Mouse (Mus musculus) lung, embryonic 14.5 days (tissue): ENCODE measurements around the gene Itgad. TPM values are rescaled to one million over a fixed set of nuclear protein-coding genes. Genes with fewer than 3 reads are reported as not detected.

Source experiments
- ATAC-seq: fragments of 200-750 bp; cut with Nextera tagmentation; 2 replicates; pipeline ENCODE4 v1.8.0; 2017; ENCODE audit warnings: mild to moderate bottlenecking, moderate TSS enrichment, moderate library complexity; ENCODE audit not compliant: insufficient read depth
- DNase-seq: peaks from one replicate; pipeline ENCODE4 v3.0.0-alpha.2; 2015
- H3K27ac ChIP-seq: fragments of 300-500 bp; sonication (generic); 2 replicates; pipeline ENCODE4 v1.5.1; 2014; ENCODE audit warnings: low read depth, mild to moderate bottlenecking, moderate library complexity
- H3K27me3 ChIP-seq: fragments of 300-500 bp; sonication (generic); 2 replicates; pipeline ENCODE4 v1.6.1; 2014; ENCODE audit warnings: low read length, control low read depth; ENCODE audit not compliant: insufficient read depth
- H3K36me3 ChIP-seq: fragments of 300-500 bp; sonication (generic); 2 replicates; pipeline ENCODE4 v1.6.1; 2014; ENCODE audit warnings: control low read depth; ENCODE audit not compliant: insufficient read depth
- H3K4me1 ChIP-seq: fragments of 300-500 bp; sonication (generic); 2 replicates; pipeline ENCODE4 v1.6.1; 2014; ENCODE audit warnings: antibody characterized with exemption, control low read depth; ENCODE audit not compliant: insufficient read depth
- H3K4me2 ChIP-seq: fragments of 300-500 bp; sonication (generic); 2 replicates; pipeline ENCODE4 v1.6.1; 2014; ENCODE audit warnings: mild to moderate bottlenecking
- H3K4me3 ChIP-seq: fragments of 300-500 bp; sonication (generic); 2 replicates; pipeline ENCODE4 v1.5.1; 2014; ENCODE audit warnings: low read depth, low read length
- H3K9ac ChIP-seq: fragments of 300-500 bp; sonication (generic); 2 replicates; pipeline ENCODE4 v1.6.1; 2014
- H3K9me3 ChIP-seq: fragments of 300-500 bp; sonication (generic); 2 replicates; pipeline ENCODE4 v1.6.1; 2016; ENCODE audit warnings: low read depth, low read length, control low read depth
- CTCF ChIP-seq: IDR thresholded peaks from 2 replicates; pipeline ENCODE4 v1.5.1; 2016; ENCODE audit warnings: antibody characterized with exemption, low read depth
- WGBS: fragments of 180-500 bp; shearing (Covaris S2); extraction: QIAGEN DNeasy Blood & Tissue Kit; methylation state at CpG from one replicate; pipeline ENCODE4 v1.1.7; 2014; 5-methylcytosine and 5-hydroxymethylcytosine counted together
- polyA plus RNA-seq: library from polyadenylated mRNA; unstranded; fragments of >200 nt; fragmentation: Nextera tagmentation; extraction: Ambion mirVana; gene quantifications from 2 replicates; pipeline ENCODE4 v1.2.1, GENCODE M21; 2014

Itgad gene
- polyA plus RNA-seq, 1 experiment from 2014 or later = not detected

DNA sequence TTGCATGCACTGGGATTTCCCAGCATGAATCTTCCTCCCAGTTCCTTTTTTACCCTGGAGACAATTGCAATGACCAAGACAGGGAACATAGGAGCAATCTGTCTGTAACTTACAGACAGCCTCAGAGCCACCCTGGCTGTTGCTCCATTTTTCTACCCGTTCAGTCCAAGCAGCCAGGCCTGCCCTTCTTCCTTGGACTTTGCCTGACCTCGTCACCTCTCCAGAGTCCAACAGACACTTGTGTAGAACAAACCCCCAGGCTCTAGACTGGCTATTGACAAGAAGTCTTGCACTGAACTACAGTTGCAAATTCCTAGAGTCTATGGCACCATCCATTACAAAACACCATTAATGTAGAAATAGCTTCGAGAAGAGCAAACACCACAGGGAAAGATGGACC lies 55.6 kb downstream of the Itgad start:
- Histone ChIP-seq H3K9ac (no peak overlapping the region), H3K36me3 (no peaks in the 10 kb centered on the region), H3K27ac (no peak overlapping the region), H3K9me3 (no peaks in the 10 kb centered on the region), H3K4me1 (no peaks in the 10 kb centered on the region), H3K27me3 (no peaks in the 10 kb centered on the region), H3K4me2 (no peak overlapping the region), H3K4me3 (no peak overlapping the region)
- no peak for TF ChIP-seq CTCF
- 38% methylated on average over 3 of the region's 3 CpGs for WGBS
- ATAC-seq = no peak
- no peak for DNase-seq

DNA sequence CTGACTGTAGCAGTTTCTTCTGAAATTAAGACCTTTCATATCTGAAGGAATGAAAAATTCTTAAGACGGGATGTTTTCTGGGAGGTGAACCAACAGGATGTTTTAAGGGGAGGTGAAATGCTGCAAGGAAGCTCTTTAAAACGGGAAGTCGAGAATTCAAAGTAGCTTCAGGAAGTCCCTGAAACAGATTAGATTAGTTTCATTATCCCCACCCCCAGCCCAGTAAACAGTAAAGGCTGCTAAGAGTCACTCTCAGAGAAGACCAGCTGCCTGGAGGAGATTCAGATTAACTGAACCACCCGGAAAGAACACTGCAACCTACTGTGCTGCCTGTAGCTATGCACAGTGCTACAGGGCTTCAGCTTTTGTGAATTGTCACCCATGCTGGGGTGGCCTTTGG lies 65.8 kb downstream of the Itgad start:
- Histone ChIP-seq H3K4me1 (no peaks in the 10 kb centered on the region), H3K4me3 (no peak overlapping the region), H3K9me3 (no peaks in the 10 kb centered on the region), H3K36me3 (no peaks in the 10 kb centered on the region), H3K27me3 (no peaks in the 10 kb centered on the region), H3K9ac (no peak overlapping the region), H3K4me2 (no peak overlapping the region), H3K27ac (no peak overlapping the region)
- DNase-seq = no peak
- no peak for ATAC-seq
- TF ChIP-seq CTCF = no peak
- 77% methylated on average over 4 of the region's 4 CpGs for WGBS

DNA sequence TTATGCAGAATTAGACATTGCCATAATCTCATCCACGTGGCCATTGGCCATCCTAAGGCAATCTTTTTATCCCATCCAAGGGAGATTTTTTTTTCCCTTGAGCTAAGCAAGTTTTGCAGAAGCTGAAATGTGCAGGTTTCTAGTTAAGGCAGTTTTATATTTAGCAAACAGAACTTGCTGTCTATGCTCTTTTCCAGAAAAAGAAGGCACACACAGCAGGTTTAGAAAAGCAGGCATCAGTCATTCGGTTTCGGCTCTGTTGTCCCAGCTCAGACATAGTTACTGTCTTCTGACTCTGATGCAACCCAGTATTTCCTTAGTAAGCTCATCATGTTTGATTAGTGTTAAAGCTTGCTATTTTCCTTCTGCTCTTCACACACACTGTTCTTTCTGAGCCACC lies 66.8 kb downstream of the Itgad start:
- H3K27me3 ChIP-seq = no peaks in the 10 kb centered on the region
- no peaks in the 10 kb centered on the region for H3K9me3 ChIP-seq
- ATAC-seq (no peak), DNase-seq (no peak)
- WGBS = 83% methylated on average over 3 of the region's 3 CpGs
- no peaks in the 10 kb centered on the region for H3K36me3 ChIP-seq
- H3K27ac ChIP-seq = no peak overlapping the region
- no peak overlapping the region for H3K4me2 ChIP-seq
- H3K4me1 ChIP-seq = no peaks in the 10 kb centered on the region
- no peak overlapping the region for H3K4me3 ChIP-seq
- H3K9ac ChIP-seq = no peak overlapping the region
- TF ChIP-seq CTCF = no peak

DNA sequence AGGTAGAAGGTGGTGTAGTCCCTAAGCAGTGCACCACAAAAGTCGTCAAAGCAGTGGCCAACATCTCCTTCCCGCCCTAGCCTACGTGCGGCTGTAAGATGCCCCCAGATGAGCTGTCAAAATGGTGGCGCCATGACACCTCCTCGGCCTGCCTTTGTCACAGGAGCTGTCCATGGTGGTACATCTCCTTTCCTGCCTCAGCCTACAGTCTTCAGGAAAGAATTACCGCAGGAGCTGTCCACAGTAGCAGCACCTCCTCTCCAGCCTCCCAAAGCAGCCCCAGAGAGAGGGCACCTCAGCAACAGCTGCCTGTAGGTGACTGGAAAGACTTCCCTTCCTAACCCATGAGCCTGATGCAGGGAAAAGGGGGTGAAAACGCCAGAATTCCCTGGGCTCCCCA lies 77.6 kb downstream of the Itgad start:
- ATAC-seq (no peak), DNase-seq (peak; percentile 48)
- Histone ChIP-seq H3K4me1 (no peaks in the 10 kb centered on the region), H3K27ac (no peak overlapping the region), H3K9me3 (no peaks in the 10 kb centered on the region), H3K9ac (no peak overlapping the region), H3K27me3 (no peaks in the 10 kb centered on the region), H3K4me3 (no peak overlapping the region), H3K36me3 (no peaks in the 10 kb centered on the region), H3K4me2 (no peak overlapping the region)
- no peak for TF ChIP-seq CTCF
- WGBS = 29% methylated on average over 8 of the region's 8 CpGs

DNA sequence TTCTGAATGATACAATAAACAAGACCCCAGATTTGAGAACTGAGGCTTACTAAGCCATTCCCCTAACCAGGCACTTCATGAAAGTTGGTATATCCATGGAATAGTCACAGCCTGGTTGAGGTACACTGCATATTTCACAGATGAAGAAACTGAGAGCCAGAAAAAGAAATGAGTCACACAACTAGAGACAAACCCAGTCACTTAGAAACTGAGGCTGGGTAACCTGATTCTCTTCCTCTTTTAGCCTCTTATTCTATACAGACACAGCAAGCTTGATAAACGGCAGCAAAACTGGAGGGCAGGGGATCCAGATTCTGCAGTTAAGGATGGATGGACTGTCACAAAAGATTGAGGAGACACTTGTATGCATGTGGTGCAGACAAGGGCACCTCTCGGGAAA lies 80.6 kb downstream of the Itgad start:
- Histone ChIP-seq H3K4me3 (no peak overlapping the region), H3K27me3 (no peaks in the 10 kb centered on the region), H3K9ac (no peak overlapping the region), H3K27ac (no peak overlapping the region), H3K4me1 (peaks cover 8% of the 10 kb centered on the region), H3K36me3 (peaks cover 4% of the 10 kb centered on the region), H3K4me2 (no peak overlapping the region), H3K9me3 (no peaks in the 10 kb centered on the region)
- TF ChIP-seq CTCF = no peak
- DNase-seq (no peak), ATAC-seq (no peak)
- 73% methylated on average over 2 of the region's 2 CpGs for WGBS

DNA sequence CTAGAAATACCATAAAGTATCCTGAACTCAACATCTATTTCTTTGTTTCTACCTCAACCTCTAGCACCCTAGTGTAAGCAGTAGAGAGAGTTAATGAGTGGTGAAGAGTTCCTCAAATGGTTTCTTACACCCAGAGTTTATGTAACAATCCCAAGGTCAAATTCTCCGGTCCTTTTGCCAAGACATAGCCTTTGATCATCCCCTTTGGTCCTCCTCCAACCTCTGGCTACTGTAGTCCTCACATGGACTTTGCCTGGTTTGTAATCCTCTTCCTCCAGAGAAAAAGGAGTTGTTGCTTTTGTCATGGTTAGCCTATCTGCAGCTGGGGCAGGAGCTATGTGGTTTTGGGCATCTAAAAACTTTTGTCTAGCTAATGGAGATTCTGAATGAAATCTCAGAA lies 81.3 kb downstream of the Itgad start:
- Histone ChIP-seq H3K4me1 (peaks cover 8% of the 10 kb centered on the region), H3K9me3 (no peaks in the 10 kb centered on the region), H3K9ac (no peak overlapping the region), H3K4me3 (no peak overlapping the region), H3K36me3 (peaks cover 11% of the 10 kb centered on the region), H3K27me3 (no peaks in the 10 kb centered on the region), H3K4me2 (no peak overlapping the region), H3K27ac (no peak overlapping the region)
- DNase-seq (no peak), ATAC-seq (no peak)
- 66% methylated on average over 1 of the region's 1 CpGs for WGBS
- no peak for TF ChIP-seq CTCF

DNA sequence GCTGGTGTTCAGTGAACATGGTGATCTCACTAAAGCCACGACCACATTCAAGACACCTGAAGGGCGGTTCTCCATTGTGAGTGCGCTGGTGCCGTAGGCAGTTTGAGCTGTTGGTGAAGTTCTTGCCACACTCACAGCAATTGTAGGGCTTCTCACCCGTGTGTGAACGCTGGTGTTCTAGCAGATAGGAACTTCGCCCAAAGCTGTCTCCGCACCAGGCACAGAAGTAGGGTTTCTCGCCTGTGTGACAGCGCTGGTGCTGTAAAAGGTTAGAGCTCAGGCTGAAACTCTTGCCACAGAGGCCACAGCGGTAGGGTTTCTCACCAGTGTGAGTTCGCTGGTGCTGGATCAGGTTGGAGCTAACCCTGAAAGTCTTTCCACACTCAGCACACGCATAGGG lies 82.2 kb downstream of the Itgad start:
- H3K27me3 ChIP-seq = no peaks in the 10 kb centered on the region
- no peak overlapping the region; the same call in 1 of the 2 replicates for H3K27ac ChIP-seq
- ATAC-seq (no peak), DNase-seq (no peak)
- peak overlapping the region; percentile 84 for H3K4me2 ChIP-seq
- 94% methylated on average over 13 of the region's 13 CpGs for WGBS
- H3K4me1 ChIP-seq = peaks cover 8% of the 10 kb centered on the region
- H3K9ac ChIP-seq = peak overlapping the region; percentile 75
- H3K4me3 ChIP-seq = peak overlapping the region; percentile 73; the same call in 1 of the 2 replicates
- no peak for TF ChIP-seq CTCF
- H3K36me3 ChIP-seq = peaks cover 21% of the 10 kb centered on the region
- H3K9me3 ChIP-seq = no peaks in the 10 kb centered on the region

DNA sequence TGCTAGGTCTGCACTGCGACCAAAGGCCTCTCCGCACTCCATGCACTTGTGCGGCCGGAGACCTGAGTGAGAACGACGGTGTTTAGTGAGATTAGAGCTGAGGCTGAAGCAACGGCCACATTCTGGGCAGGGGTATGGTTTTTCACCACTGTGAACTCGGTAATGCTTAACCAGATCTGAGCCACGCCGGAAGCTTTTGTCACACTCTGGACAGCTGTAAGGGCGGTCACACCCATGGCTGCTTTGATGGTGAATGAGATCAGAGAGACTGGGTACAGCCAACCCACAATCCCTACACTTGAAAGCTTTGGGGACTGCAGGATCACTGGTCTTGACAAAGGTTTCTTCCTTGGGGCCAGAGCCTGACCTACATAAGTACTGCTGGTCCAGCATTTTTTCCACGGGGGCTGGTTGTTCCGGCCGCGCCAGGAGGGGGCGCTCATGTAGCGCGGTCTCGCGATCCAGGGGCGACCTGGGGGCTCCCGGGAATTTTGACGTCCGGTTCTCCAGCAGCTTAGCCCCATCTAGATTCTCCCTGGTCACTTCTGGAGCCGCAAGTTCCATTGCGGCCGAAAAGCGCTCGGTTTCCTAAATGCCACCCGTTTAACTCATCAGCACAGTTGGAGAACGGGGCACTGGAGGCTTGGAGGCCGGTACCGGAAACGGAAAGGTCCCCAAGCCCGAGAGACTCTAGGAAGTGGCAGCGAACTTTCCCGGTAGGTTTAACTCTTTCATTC lies 82.8 kb downstream of the Itgad start, which contains the start of gene Armc5:
Armc5 (plus strand) TSS at position 487 of the 737 bp plus-strand sequence.
- DNase-seq = peak; percentile 93
- H3K4me2 ChIP-seq = peak within 1 kb of the TSS; percentile 84
- H3K4me1 ChIP-seq = peaks cover 8% of the 10 kb centered on the region
- H3K27me3 ChIP-seq = no peaks in the 10 kb centered on the region
- peak; percentile 39 for ATAC-seq
- 24% methylated on average over 37 of the region's 37 CpGs for WGBS
- peak within 1 kb of the TSS; percentile 73 for H3K4me3 ChIP-seq
- peak within 1 kb of the TSS; percentile 75 for H3K9ac ChIP-seq
- no peaks in the 10 kb centered on the region for H3K9me3 ChIP-seq
- H3K36me3 ChIP-seq = peaks cover 27% of the 10 kb centered on the region
- H3K27ac ChIP-seq = peak within 1 kb of the TSS; percentile 98
- peak; percentile 84 for TF ChIP-seq CTCF
